Mouse (Mus musculus) lung, embryonic 14.5 days (tissue): ENCODE results near the gene Fmr1. TPM values are rescaled to one million over a fixed set of nuclear protein-coding genes. Genes with fewer than 3 reads are reported as not detected.

Experiments used
- ATAC-seq: fragments of 200-750 bp; cut with Nextera tagmentation; 2 replicates; pipeline ENCODE4 v1.8.0; 2017; ENCODE audit warnings: mild to moderate bottlenecking, moderate TSS enrichment, moderate library complexity; ENCODE audit not compliant: insufficient read depth
- DNase-seq: peaks from one replicate; pipeline ENCODE4 v3.0.0-alpha.2; 2015
- H3K27ac ChIP-seq: fragments of 300-500 bp; sonication (generic); 2 replicates; pipeline ENCODE4 v1.5.1; 2014; ENCODE audit warnings: low read depth, mild to moderate bottlenecking, moderate library complexity
- H3K27me3 ChIP-seq: fragments of 300-500 bp; sonication (generic); 2 replicates; pipeline ENCODE4 v1.6.1; 2014; ENCODE audit warnings: low read length, control low read depth; ENCODE audit not compliant: insufficient read depth
- H3K36me3 ChIP-seq: fragments of 300-500 bp; sonication (generic); 2 replicates; pipeline ENCODE4 v1.6.1; 2014; ENCODE audit warnings: control low read depth; ENCODE audit not compliant: insufficient read depth
- H3K4me1 ChIP-seq: fragments of 300-500 bp; sonication (generic); 2 replicates; pipeline ENCODE4 v1.6.1; 2014; ENCODE audit warnings: antibody characterized with exemption, control low read depth; ENCODE audit not compliant: insufficient read depth
- H3K4me2 ChIP-seq: fragments of 300-500 bp; sonication (generic); 2 replicates; pipeline ENCODE4 v1.6.1; 2014; ENCODE audit warnings: mild to moderate bottlenecking
- H3K4me3 ChIP-seq: fragments of 300-500 bp; sonication (generic); 2 replicates; pipeline ENCODE4 v1.5.1; 2014; ENCODE audit warnings: low read depth, low read length
- H3K9ac ChIP-seq: fragments of 300-500 bp; sonication (generic); 2 replicates; pipeline ENCODE4 v1.6.1; 2014
- H3K9me3 ChIP-seq: fragments of 300-500 bp; sonication (generic); 2 replicates; pipeline ENCODE4 v1.6.1; 2016; ENCODE audit warnings: low read depth, low read length, control low read depth
- CTCF ChIP-seq: IDR thresholded peaks from 2 replicates; pipeline ENCODE4 v1.5.1; 2016; ENCODE audit warnings: antibody characterized with exemption, low read depth
- WGBS: fragments of 180-500 bp; shearing (Covaris S2); extraction: QIAGEN DNeasy Blood & Tissue Kit; methylation state at CpG from one replicate; pipeline ENCODE4 v1.1.7; 2014; 5-methylcytosine and 5-hydroxymethylcytosine counted together
- polyA plus RNA-seq: library from polyadenylated mRNA; unstranded; fragments of >200 nt; fragmentation: Nextera tagmentation; extraction: Ambion mirVana; gene quantifications from 2 replicates; pipeline ENCODE4 v1.2.1, GENCODE M21; 2014

Gene Fmr1
- polyA plus RNA-seq, 1 experiment from 2014 or later, result 61.3 TPM

GRCm38 (mm10) chrX:68736902-68737301 is 58.6 kb downstream of the Fmr1 start:
- no peak for TF ChIP-seq CTCF
- ATAC-seq, result no peak
- no peak overlapping the region for H3K27ac ChIP-seq
- no peak overlapping the region for H3K4me2 ChIP-seq
- no peak overlapping the region for H3K4me3 ChIP-seq
- no peaks in the 10 kb centered on the region for H3K27me3 ChIP-seq
- H3K9me3 ChIP-seq, result no peaks in the 10 kb centered on the region
- no peaks in the 10 kb centered on the region for H3K4me1 ChIP-seq
- DNase-seq, result no peak
- H3K36me3 ChIP-seq, result no peaks in the 10 kb centered on the region
- no peak overlapping the region for H3K9ac ChIP-seq
- WGBS, result 42% methylated on average over 1 of the region's 1 CpGs

GRCm38 (mm10) chrX:68740088-68740487 is 61.7 kb downstream of the Fmr1 start:
- Histone ChIP-seq H3K9ac (no peak overlapping the region), H3K4me2 (no peak overlapping the region), H3K36me3 (no peaks in the 10 kb centered on the region), H3K4me1 (no peaks in the 10 kb centered on the region), H3K27me3 (no peaks in the 10 kb centered on the region), H3K4me3 (no peak overlapping the region), H3K27ac (no peak overlapping the region), H3K9me3 (no peaks in the 10 kb centered on the region)
- 54% methylated on average over 2 of the region's 2 CpGs for WGBS
- no peak for ATAC-seq
- no peak for TF ChIP-seq CTCF
- DNase-seq, result no peak

GRCm38 (mm10) chrX:68761606-68762005 is 83.3 kb downstream of the Fmr1 start, which contains the start of gene Fmr1nb:
Fmr1nb (plus strand) TSS chrX:68761839.
- Histone ChIP-seq H3K9ac (no peak within 1 kb of the TSS), H3K4me1 (no peaks in the 10 kb centered on the region), H3K27ac (no peak within 1 kb of the TSS), H3K27me3 (no peaks in the 10 kb centered on the region), H3K4me2 (no peak within 1 kb of the TSS), H3K4me3 (no peak within 1 kb of the TSS), H3K9me3 (no peaks in the 10 kb centered on the region), H3K36me3 (no peaks in the 10 kb centered on the region)
- 75% methylated on average over 15 of the region's 15 CpGs for WGBS
- ATAC-seq (no peak), DNase-seq (no peak)
- no peak for TF ChIP-seq CTCF

Other genes starting within 250 kb of the Fmr1 start
- 0.30 TPM in 1 of 2 replicates, not detected in the other for gene Fmr1nb, start 83.3 kb downstream of the Fmr1 start, polyA plus RNA-seq
- gene Gm14698, start 142.6 kb downstream of the Fmr1 start, polyA plus RNA-seq, result 3.3 and 4.1 TPM in 2 replicates
- not detected in 2 replicates for gene Gm6812, start 214.5 kb downstream of the Fmr1 start, polyA plus RNA-seq